Mouse (Mus musculus): ENCODE results near the gene Cnr1. TPM values are rescaled to one million over a fixed set of nuclear protein-coding genes. Genes with fewer than 3 reads are reported as not detected.

Cnr1 gene
- total RNA-seq, 4 experiments from 2014 or later, result 111 to 140 (median 121) TPM

DNA sequence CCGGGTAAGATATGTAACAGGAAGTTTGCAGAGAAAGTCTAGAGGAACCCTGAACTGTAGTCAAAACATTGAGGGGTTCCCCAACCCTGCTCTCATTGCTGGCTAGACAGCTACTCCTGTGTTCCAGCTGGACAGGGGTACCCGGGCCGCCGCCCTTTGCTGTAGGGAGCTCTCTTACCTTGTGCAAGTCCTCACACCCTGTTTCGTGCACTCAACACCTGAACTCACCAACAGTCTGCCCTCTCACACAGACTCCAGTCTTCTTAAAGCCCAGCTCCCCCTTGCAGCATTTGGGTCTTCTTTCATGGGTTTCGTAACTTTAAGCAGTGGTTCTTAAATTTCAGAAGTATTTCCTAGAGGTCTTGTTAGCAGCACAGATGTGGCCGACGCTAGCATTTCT lies 7.0 kb downstream of the Cnr1 start:
- DNase-seq (ENCODE audit: low spot score in 2 of 2), result no peak

GRCm38 (mm10) chr4:33941557-33941956 lies 17.2 kb downstream of the Cnr1 start:
- DNase-seq (ENCODE audit: low spot score in 2 of 2), result no peak

GRCm38 (mm10) chr4:33943936-33944335 lies 19.5 kb downstream of the Cnr1 start:
- DNase-seq (ENCODE audit: low spot score in 2 of 2), result no peak

DNA sequence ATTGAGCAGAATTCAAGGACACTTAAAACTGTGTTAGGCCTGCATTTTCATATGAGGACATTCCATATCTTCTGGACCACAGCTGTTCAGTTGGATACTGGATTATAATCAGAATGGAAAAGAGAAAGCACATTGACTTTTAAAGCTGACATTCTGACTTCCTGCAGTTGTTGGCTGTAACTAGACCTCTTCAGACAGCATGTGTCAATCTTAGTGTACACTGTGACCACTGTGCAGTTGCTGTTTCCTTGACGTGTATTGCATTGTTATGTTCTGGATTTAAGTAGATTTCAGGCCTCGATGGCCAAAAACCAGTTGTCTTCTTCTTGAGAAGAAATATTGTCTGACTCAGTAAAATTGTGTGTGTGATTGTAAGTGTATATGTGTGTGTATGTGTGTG lies 21.3 kb downstream of the Cnr1 start:
- no peak for DNase-seq (ENCODE audit: low spot score in 2 of 2)

DNA sequence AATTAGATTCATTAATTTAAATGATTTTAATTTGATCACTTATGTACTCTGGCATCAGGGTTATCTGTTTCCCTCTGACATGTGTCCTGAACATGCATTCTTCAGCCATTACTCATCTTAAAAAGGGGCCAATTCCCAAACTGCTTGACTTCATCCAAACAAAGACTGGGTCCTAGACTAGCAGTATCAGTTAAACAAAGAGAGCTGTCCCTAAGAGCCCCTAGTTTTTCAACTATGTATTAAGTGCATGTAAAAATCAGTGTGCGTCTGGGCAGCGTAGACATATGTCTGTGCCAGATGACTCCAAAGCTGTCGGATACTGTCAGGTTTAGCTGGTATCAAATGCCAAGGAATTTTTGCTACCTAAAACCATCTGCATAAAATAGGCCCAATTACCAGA lies 23.2 kb downstream of the Cnr1 start:
- DNase-seq (ENCODE audit: low spot score in 2 of 2), result no peak

DNA sequence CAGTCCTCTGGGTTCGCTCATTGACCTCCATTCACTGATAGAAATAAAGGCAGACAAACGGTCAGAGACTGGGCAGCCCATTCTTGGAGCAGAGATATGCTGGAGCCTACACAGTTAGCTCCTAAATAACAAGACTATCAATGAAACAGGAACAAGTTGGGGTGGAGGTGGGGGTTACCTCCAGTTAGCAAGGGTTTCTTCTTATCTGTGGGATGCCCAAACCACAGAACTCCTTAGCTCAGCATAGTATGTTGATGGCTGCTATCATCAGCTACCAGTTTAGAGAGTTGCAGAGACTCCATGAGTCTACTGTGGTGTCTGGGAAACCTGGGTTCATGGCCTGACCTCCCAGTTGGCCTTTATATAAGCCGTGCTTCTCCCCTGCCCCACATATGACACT lies 33.0 kb downstream of the Cnr1 start:
- DNase-seq (ENCODE audit: low spot score in 2 of 2), result no peak

DNA sequence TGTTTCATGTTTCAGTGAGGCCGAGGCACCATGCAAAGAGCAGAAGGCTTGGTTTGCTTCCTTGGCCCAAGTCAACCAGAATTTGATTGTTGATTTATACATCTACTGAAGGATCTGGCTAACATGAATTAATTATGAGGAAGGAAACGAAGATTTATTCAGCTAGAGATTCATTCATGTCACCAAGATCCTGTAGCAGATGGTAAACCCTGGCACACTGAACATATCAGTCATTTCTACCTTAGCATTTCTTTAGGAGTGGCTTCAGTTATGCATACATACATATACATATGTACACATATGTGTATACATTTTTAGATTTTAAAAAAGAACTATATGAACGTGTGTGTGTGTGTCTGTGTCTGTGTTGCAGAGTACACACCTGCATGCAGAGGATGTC lies 34.1 kb downstream of the Cnr1 start:
- no peak for DNase-seq (ENCODE audit: low spot score in 2 of 2)

GRCm38 (mm10) chr4:33959841-33960240 lies 35.4 kb downstream of the Cnr1 start:
- no peak for DNase-seq (ENCODE audit: low spot score in 2 of 2)

- DNase-seq (ENCODE audit: low spot score in 2 of 2), result no peak
Measured at GRCm38 (mm10) chr4:33970726-33971125, 46.3 kb downstream of the Cnr1 start.

GRCm38 (mm10) chr4:33988466-33989089 lies 64.2 kb downstream of the Cnr1 start:
- DNase-seq (ENCODE audit: low spot score in 2 of 2), result no peak

DNA sequence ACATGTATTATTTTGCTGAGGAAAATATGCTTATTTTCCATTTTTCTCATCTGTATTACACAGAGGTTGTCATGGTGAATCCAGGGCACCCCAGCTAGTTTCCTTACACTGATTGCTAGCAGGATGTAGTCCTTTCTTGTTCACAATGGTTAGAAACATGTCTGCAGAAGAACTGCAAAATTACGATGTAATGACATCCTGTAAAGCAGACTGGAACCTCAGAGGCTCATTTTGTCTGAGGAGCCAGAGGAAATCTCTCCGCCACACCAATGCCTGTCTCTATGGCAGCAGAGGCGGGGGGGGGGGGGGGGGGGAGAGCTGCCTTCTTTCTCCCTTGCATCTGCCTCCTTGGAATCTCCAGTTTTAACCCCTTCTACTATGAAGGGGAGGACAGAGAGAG lies 68.3 kb downstream of the Cnr1 start:
- DNase-seq (ENCODE audit: low spot score in 2 of 2), result no peak

DNA sequence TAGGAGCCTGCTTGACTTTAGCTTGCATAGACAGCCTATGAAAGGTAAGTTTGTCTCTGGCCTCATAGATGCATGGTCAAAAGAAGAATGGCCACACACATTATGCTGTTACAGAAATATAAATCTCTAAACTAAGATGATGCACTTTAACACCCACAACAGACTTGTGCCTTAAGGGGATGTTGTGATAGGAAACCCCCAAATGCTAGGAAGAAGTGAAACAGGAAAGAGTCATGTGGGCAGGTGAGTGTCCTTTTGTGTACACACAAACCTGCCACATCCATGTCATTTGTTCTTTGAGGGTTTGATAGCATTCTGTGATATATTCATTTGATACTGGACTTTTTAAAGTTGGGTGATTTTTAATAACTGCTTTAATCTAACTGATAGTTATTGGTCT lies 72.0 kb downstream of the Cnr1 start:
- DNase-seq (ENCODE audit: low spot score in 2 of 2), result no peak

Other genes with a start within 250 kb of the Cnr1 start
- gene Spaca1, start 125.6 kb downstream of the Cnr1 start, total RNA-seq (2022), result not detected

Data from left cerebral cortex, adult 8-10 months (tissue).